Mouse (Mus musculus) small intestine, adult 2 months (tissue): ENCODE measurements around the gene Sv2c.

Experiments
- CTCF ChIP-seq: fragments of 200-500 bp; IDR thresholded peaks from 2 replicates; pipeline ENCODE4 v1.5.1; 2012; ENCODE audit warnings: low read depth, mild to moderate bottlenecking, control low read depth, inconsistent platforms, low read length, moderate library complexity, mixed read lengths; ENCODE audit not compliant: insufficient replicate concordance, insufficient read length; ENCODE audit errors: extremely low read depth
- POLR2A ChIP-seq: fragments of 200-500 bp; IDR thresholded peaks from 2 replicates; pipeline ENCODE4 v1.6.1; 2012; ENCODE audit warnings: low read depth, mild to moderate bottlenecking, control low read depth, inconsistent platforms, low read length, moderate library complexity

DNA sequence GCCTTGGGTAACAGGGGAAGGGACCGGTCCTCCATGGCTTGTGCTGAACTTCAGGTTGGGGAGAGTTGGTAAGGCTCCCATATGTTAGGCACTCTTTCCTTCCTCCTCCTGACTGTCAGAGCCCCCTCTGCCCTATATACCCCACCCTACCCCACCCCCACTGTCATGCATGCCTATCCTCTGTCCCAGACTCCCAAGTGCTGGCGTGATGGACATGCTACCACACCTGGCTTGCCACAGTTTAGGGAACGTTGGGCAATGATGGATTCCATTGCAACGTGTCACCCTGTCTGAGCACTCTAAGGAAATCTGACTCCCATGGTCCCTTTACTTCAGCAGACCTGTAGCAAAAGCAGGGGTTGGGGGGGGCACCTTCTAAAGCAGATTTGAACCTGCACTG, 183.6 kb downstream of the Sv2c start:
- no peak for TF ChIP-seq CTCF
- no peak for TF ChIP-seq POLR2A
